Mouse (Mus musculus) kidney, postnatal 25 days (tissue): ENCODE data around the gene Prss46.
A peak's percentile ranks its signal among the peaks of the same experiment; 100 is the strongest.
"Not testable (repeated sequence)": the region's sequence is repeated elsewhere in the genome, so short reads cannot be mapped to it uniquely, and the experiment has no call there.

ENCODE experiments used
- DNase-seq, 2 experiments: peaks; one replicate each; pipeline ENCODE4 v3.0.0; 2021; ENCODE audit warnings: mixed read lengths in 2 of 2

The Prss46 gene

GRCm38 (mm10) chr9:110844206-110844605, at the start of gene Prss46:
Gene Prss46 (plus strand): TSS chr9:110844506.
- DNase-seq, result no peak

DNA sequence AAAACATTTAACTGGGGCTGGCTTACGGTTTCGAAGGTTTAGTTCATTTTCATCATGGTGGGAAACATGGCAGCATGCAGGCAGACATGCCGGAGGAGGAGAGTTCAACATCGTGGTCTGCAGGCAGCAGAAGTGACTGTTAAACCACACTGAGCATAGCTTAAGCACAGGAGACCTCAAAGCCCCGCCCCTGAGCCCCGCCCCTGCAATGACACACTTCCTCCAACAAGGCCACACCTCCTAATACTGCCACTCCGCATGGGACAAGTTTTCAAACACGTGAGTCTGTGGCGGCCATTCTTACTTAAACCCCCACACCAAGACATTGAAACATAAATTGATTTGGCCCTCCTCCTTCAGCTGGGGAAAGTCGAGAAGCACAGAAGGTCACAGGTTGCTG, 47.3 kb upstream of the Prss46 start:
- DNase-seq, result no peak

- DNase-seq, result no peak
Measured at GRCm38 (mm10) chr9:110797866-110798265, 46.4 kb upstream of the Prss46 start, which contains the start of gene Prss42. Gene Prss42 (plus strand): TSS chr9:110798166.

DNA sequence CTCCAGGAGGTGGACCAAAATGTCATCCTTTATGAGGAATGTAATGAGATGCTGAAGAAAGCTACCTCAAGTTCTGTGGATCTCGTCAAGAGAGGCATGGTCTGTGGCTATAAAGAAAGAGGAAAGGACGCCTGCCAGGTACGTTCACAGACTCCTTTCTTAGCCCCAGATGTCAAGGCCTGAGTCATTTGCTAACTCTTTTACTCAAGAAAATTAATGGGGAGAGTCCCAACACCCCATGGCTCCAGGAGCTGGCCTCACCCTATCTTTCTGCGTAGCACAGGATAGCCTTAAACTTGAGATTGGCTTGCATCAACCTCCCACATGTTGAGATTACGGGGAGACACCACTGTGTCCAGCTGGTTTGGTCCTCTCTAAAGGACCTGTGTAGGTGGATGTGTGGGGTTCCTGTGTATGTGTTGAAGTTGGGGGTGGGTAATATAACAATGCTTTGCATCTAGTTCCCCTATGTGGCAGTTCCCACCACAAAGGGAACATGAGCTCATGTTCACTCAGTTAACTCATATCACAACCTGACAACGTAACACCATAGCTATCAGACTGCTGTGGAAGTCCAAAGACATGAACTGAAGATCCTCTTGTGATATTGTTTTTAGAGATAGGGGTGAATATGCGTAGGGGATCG, 43.3 kb upstream of the Prss46 start:
- DNase-seq, result no peak

GRCm38 (mm10) chr9:110803294-110803693, 41.0 kb upstream of the Prss46 start:
- DNase-seq, result no peak

- DNase-seq, result no peak
Measured at GRCm38 (mm10) chr9:110810051-110810450, 34.3 kb upstream of the Prss46 start.

DNA sequence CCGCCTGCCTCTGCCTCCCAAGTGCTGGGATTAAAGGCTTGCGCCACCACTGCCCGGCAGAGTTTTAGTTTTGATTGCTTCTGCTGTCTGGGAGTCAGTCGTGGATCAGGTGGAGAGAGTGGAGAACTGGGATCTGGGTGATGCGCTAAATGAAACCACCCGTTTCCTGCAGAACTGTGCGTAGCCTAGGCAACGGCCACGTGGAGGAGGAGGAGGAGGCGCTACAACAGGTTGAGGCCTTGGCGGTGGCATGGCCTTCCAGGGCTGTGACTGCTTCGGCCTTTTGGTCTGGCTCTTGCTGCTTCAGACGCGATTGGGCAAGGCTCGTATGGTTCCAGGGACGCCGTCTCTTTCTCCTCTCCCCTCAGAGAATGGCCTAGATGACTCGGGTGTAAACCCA, 30.5 kb upstream of the Prss46 start, which contains the start of gene Prss44:
Gene Prss44 (plus strand): TSS at position 206 of the 400 bp plus-strand sequence.
- DNase-seq, result no peak

DNA sequence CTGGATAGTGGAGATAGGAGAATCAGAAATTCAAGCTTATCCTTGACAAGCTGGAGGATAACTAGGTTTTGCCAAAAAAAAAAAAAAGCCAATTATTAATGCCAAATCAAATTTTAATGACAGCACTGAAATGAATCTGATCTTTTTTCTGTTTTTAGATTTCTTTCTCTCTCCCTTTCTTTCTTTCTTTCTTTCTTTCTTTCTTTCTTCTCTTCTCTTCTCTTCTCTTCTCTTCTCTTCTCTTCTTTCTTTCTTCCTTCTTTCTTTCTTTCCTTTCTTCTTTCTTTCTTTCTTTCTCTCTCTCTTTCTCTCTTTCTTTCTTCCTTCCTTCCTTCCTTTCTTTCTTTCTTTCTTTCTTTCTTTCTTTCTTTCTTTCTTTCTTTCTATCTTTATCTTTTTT, 23.8 kb upstream of the Prss46 start:
- not testable (repeated sequence) for DNase-seq

GRCm38 (mm10) chr9:110821436-110821835, 22.9 kb upstream of the Prss46 start:
- DNase-seq, result peak; percentile 18 to 34

GRCm38 (mm10) chr9:110825426-110825825, 18.9 kb upstream of the Prss46 start:
- DNase-seq, result no peak

DNA sequence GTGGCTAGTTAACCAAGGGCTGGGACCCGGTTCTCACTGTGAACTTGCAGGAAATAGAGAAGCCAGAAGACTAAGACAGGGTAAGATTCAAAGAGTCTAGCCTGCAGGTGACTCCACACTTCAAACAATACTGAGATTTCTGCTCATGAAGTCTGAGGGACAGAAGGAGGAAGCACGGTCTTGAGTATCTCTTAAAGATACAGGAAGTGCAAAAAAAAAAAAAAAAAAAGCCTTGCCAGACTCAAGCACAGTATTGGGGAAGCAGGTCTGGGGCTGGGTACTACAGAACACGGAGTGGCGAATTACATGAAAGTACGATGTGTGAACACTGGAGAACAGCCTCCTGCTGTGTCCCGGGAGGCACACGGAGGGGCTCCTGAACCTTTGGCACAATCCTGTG, 18.5 kb upstream of the Prss46 start:
- no peak for DNase-seq

GRCm38 (mm10) chr9:110826390-110826789, 17.9 kb upstream of the Prss46 start, which contains the start of gene Prss43:
Gene Prss43 (plus strand): TSS chr9:110826690.
- no peak for DNase-seq

- DNase-seq, result no peak
Measured at GRCm38 (mm10) chr9:110833021-110833420, 11.3 kb upstream of the Prss46 start.

GRCm38 (mm10) chr9:110834411-110834810, 9.9 kb upstream of the Prss46 start, which contains the start of gene Prss45:
Gene Prss45 (plus strand): TSS chr9:110834588.
- no peak for DNase-seq

GRCm38 (mm10) chr9:110834961-110835360, 9.3 kb upstream of the Prss46 start:
- DNase-seq, result no peak

DNA sequence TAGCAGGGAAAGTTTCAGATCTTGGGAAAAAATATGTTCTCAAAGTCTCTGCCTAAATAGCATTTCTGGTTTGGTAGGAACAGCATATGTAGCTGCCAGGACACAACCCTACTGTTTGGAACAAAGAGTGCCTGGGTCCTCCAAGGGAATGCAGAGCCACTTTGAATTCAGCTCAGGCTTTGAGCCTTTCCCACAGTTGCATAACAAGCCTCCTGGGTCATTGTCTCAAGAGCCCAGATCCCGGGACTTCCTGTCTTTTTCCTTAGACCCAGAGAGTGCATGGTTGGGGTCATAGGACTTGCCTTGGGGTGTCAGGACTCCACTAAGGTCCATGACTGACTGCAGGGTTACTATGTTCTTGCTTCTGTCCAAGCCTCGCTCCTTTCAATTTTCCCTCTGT, 8.2 kb upstream of the Prss46 start:
- peak in 1 of 2 experiments; percentile 48 for DNase-seq

DNA sequence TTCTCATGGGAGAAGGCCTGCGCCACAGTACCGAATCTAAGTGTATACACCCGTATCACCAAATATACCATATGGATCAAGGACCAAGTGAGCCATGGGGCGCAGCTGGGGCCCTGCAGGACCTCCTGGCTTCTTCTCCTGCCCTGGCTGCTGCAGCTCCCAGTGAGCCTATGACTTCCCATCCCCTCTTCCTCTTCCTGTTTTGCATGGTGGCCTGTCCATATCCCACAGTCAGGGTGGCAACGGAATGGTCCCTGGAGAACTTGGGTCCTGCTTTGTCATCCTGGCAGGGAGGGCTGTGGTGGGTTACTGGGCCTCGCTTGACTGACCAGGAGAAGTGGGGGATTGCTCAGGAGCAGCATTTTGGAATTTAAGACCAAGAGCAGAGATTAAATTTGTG, 3.4 kb upstream of the Prss46 start:
- no peak for DNase-seq

- DNase-seq, result peak in 1 of 2 experiments; percentile 29
Measured at GRCm38 (mm10) chr9:110841438-110841837, 2.9 kb upstream of the Prss46 start.

- no peak for DNase-seq
Measured at GRCm38 (mm10) chr9:110849162-110849561, 4.9 kb downstream of the Prss46 start.

DNA sequence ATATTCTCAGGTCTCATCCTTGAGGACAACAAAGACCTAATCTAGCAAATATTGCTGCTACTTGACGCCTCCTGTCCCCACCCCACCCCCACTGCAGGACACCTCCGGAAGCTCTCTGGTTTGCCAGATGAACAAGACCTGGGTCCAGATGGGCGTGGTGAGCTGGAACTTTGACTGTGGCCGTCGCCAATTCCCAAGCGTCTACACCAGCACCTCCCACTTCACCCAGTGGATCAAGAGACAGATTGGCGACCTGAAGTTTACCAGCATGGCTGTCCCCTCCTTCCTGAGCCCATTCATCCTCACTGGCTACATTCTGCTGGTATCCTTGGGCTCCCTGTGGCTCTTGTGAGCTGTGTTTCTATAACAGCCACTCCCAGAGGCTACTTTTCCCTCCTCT, 11.6 kb downstream of the Prss46 start:
- DNase-seq, result no peak

DNA sequence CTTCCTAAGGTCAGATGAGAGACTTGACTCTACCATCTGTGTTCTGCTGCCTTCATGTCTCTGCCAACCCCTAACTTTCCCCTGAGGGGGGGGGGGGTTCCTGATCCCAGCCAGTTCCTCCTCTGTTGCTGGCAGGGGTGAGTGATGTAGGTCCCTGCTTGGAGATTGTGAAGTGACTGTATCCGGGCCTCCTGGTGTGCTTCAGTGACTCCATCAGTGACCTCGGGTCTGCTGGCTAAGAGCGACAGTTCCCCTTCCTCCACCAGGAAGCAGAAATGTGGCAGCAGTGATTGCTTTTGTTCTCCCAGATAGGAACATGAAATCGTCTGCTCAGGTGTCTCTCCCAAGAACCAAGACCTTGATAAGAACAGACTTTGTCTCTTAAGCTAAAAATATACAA, 12.6 kb downstream of the Prss46 start:
- DNase-seq, result peak; percentile 39 to 64

DNA sequence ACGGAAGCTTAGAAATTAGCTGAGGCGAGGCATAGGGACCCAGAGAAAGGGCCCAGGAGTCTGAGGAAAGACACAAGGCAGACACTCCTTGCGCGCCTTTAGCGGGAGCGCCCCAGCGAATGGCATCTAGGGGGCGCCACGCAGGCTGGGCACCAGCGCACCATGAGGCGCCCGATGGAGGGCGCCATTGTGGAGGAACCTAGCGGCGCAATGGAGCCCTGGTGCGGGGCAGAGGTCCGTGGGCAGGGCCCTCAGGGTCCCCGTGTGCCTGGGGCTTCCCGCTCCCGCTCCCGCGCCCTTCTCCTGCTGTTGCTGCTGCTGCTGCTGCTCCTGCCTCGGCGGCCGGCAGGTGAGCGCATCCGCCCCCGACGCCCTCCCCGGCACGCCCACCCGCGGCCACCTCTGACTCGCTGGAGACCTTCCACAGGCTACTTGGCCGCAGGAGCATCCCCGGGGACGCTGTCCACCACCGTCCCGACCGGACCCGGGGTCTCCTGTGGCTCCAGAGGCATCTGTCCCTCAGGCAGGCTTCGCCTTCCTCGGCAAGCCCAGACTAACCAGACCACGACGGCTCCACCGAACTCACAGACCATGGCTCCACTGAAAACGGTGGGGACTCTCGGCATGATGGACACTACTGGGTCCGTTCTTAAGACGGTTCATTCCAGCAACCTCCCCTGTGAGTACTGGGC, 13.6 kb downstream of the Prss46 start, which contains the start of gene Prss50:
Gene Prss50 (plus strand): TSS at position 187 of the 692 bp plus-strand sequence.
- DNase-seq, result peak in 1 of 2 experiments; percentile 41

GRCm38 (mm10) chr9:110858523-110858922, 14.2 kb downstream of the Prss46 start:
- peak in 1 of 2 experiments; percentile 22 for DNase-seq
